Mouse (Mus musculus) thymus, adult 2 months (tissue): ENCODE results near the gene Uhmk1. TPM values are rescaled to one million over a fixed set of nuclear protein-coding genes. Genes with fewer than 3 reads are reported as not detected.
A peak's percentile ranks its signal among the peaks of the same experiment; 100 is the strongest.

Experiments used
- DNase-seq: peaks from one replicate; pipeline ENCODE4 v3.0.0; 2021
- H3K27ac ChIP-seq: fragments of 200-500 bp; 2 replicates; pipeline ENCODE4 v1.5.1; 2012; ENCODE audit warnings: low read length, control low read depth; ENCODE audit not compliant: control insufficient read depth, insufficient read depth
- H3K27me3 ChIP-seq: fragments of 200-500 bp; 2 replicates; pipeline ENCODE4 v1.6.1; 2012; ENCODE audit warnings: mild to moderate bottlenecking, low read length, moderate library complexity, mixed read lengths; ENCODE audit not compliant: control insufficient read depth, insufficient read depth
- H3K36me3 ChIP-seq: fragments of 200-500 bp; 2 replicates; pipeline ENCODE4 v1.6.1; 2012; ENCODE audit warnings: mild to moderate bottlenecking, low read length, moderate library complexity; ENCODE audit not compliant: control insufficient read depth, insufficient read depth
- H3K4me1 ChIP-seq: fragments of 200-500 bp; replicated peaks from 2 replicates; pipeline ENCODE4 v1.6.1; 2012; ENCODE audit warnings: low read length; ENCODE audit not compliant: control insufficient read depth, insufficient read depth
- H3K4me3 ChIP-seq: fragments of 200-500 bp; 2 replicates; pipeline ENCODE4 v1.5.1; 2012; ENCODE audit warnings: mild to moderate bottlenecking, low read length, control low read depth, moderate library complexity; ENCODE audit not compliant: control insufficient read depth, insufficient read depth
- CTCF ChIP-seq: fragments of 200-500 bp; IDR thresholded peaks from 2 replicates; pipeline ENCODE4 v1.5.1; 2012; ENCODE audit warnings: mild to moderate bottlenecking, control low read depth, low read length, moderate library complexity, borderline replicate concordance; ENCODE audit not compliant: control insufficient read depth, poor library complexity, insufficient read depth; ENCODE audit errors: extremely low read depth
- POLR2A ChIP-seq: fragments of 200-500 bp; IDR thresholded peaks from 2 replicates; pipeline ENCODE4 v1.6.1; 2012; ENCODE audit warnings: mild to moderate bottlenecking, low read length, control low read depth, moderate library complexity; ENCODE audit not compliant: control insufficient read depth, poor library complexity, insufficient read depth; ENCODE audit errors: extremely low read depth
- WGBS: fragments of 180-500 bp; shearing (Covaris S2); methylation state at CpG from one replicate; pipeline ENCODE4 v1.1.7; 2018; 5-methylcytosine and 5-hydroxymethylcytosine counted together
- polyA plus RNA-seq: library from polyadenylated mRNA; depleted of rRNA; stranded (reverse); fragments of >200 nt; gene quantifications from 2 replicates; pipeline ENCODE4 v1.2.3, GENCODE M21; 2012; rRNA removed

Gene Uhmk1
- polyA plus RNA-seq, 1 experiment = 16.3 TPM

DNA sequence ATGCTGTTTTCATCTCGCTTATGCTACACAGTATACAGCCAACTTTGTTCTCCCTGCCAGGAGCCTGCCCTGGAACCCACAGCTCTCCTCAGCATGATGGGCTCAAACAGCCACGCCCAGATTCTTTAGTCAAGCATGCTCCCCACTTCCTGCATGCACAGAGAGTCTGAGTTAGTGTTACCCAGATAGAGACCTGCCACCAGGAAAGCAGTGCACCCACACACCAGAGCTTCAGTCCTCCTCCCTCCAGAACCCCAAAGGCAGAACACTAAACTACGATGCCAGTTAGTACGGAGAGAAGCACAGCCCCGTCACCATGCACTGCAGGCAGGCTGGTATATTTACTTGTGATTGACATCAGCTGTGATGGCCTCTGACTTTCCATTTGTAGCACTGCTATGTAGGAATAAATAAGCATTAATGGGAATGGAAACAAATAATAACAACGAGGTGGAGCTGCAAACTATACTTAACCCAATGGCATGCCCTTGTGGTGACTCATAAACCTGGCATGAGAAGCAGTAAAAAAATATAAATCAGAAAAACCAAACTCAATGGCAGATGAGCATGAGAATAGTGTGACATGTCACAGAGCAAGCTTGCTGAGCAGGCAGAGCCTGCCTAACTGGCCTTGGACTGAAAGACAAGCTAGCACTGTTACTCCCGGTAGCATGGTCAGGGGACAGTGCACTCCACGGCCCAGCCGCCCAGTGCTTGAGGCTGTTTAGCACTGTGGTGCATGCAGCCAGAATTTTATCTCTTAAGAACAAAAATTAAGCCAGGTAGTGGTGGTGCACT is 67.3 kb downstream of the Uhmk1 start:
- no peaks in the 10 kb centered on the region for H3K4me1 ChIP-seq
- no peak overlapping the region for H3K4me3 ChIP-seq
- H3K27ac ChIP-seq = no peak overlapping the region
- H3K36me3 ChIP-seq = peaks cover 4% of the 10 kb centered on the region; the same call in 1 of the 2 replicates
- no peaks in the 10 kb centered on the region for H3K27me3 ChIP-seq
- WGBS = 80% methylated on average over 9 of the region's 9 CpGs
- TF ChIP-seq CTCF = no peak
- DNase-seq = peak; percentile 23

DNA sequence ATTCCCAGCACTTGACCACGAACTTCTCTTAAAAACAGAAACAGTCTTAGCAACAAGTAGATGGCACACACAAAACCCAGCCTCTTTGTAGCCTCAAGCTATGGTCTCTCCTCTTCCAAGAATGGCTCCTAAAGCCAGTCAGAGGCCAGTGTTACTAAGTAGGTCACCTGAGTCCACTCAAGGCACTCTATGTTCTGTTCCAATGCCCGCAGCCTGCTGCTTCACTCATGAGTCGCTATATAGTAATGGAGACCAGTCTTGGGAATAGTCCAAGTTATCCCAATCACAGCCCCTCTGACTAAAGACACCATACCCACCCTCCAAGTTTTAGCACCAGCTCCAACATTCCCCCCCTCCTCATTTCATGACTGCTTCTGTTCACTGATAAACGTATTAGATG is 69.6 kb downstream of the Uhmk1 start:
- 94% methylated on average over 4 of the region's 4 CpGs for WGBS
- peaks cover 4% of the 10 kb centered on the region; the same call in 1 of the 2 replicates for H3K36me3 ChIP-seq
- TF ChIP-seq CTCF (no peak), POLR2A (no peak)

More for the DNA sequence above, 69.6 kb downstream of the Uhmk1 start:
- Histone ChIP-seq H3K4me3 (no peak overlapping the region), H3K27ac (no peak overlapping the region), H3K4me1 (no peaks in the 10 kb centered on the region), H3K27me3 (no peaks in the 10 kb centered on the region)
- DNase-seq = no peak

Other genes starting within 250 kb of the Uhmk1 start
- gene Hsd17b7, start 246.2 kb downstream of the Uhmk1 start, polyA plus RNA-seq = 3.9 and 4.8 TPM in 2 replicates
- gene Ddr2, start 104.6 kb downstream of the Uhmk1 start, polyA plus RNA-seq = 3.6 and 4.2 TPM in 2 replicates
- 16.1 and 17.3 TPM in 2 replicates for gene Uap1, start 40.4 kb downstream of the Uhmk1 start, polyA plus RNA-seq
- 0.04 and 0.06 TPM in 2 replicates for gene Sh2d1b2, start 17.4 kb upstream of the Uhmk1 start, polyA plus RNA-seq
- 0.48 and 0.71 TPM in 2 replicates for gene Sh2d1b1, start 61.9 kb upstream of the Uhmk1 start, polyA plus RNA-seq
- 1.2 and 1.3 TPM in 2 replicates for gene Gm7694, start 90.9 kb upstream of the Uhmk1 start, polyA plus RNA-seq
- gene Spata46, start 93.4 kb upstream of the Uhmk1 start, polyA plus RNA-seq = 0.32 TPM in 1 of 2 replicates, not detected in the other